Mouse (Mus musculus) heart, postnatal 0 days (tissue): ENCODE data around the gene Slc8a3. TPM values are rescaled to one million over a fixed set of nuclear protein-coding genes. Genes with fewer than 3 reads are reported as not detected.

Experiments used
- ATAC-seq: fragments of 200-750 bp; cut with Nextera tagmentation; 2 replicates; pipeline ENCODE4 v1.8.0; 2017; ENCODE audit warnings: low read depth, moderate number of reproducible peaks, moderate library complexity; ENCODE audit not compliant: insufficient read depth
- DNase-seq: peaks from one replicate; pipeline ENCODE4 v3.0.0-alpha.2; 2016; ENCODE audit warnings: low spot score
- H3K27ac ChIP-seq: fragments of 300-500 bp; sonication (generic); 2 replicates; pipeline ENCODE4 v1.5.1; 2014; ENCODE audit warnings: low read depth, mild to moderate bottlenecking
- H3K27me3 ChIP-seq: fragments of 300-500 bp; sonication (generic); 2 replicates; pipeline ENCODE4 v1.6.1; 2014; ENCODE audit warnings: low read length, mixed read lengths; ENCODE audit not compliant: control insufficient read depth, insufficient read depth
- H3K36me3 ChIP-seq: fragments of 300-500 bp; sonication (generic); replicated peaks from 2 replicates; pipeline ENCODE4 v1.6.1; 2014; ENCODE audit warnings: low read length, mixed read lengths; ENCODE audit not compliant: control insufficient read depth, insufficient read depth
- H3K4me1 ChIP-seq: fragments of 300-500 bp; sonication (generic); 2 replicates; pipeline ENCODE4 v1.6.1; 2014; ENCODE audit warnings: antibody characterized with exemption; ENCODE audit not compliant: control insufficient read depth, insufficient read depth
- H3K4me2 ChIP-seq: fragments of 300-500 bp; sonication (generic); 2 replicates; pipeline ENCODE4 v1.6.1; 2014; ENCODE audit warnings: low read depth, mild to moderate bottlenecking, low read length, moderate library complexity
- H3K4me3 ChIP-seq: fragments of 300-500 bp; sonication (generic); 2 replicates; pipeline ENCODE4 v1.5.1; 2014; ENCODE audit warnings: low read depth, low read length
- H3K9ac ChIP-seq: fragments of 300-500 bp; sonication (generic); replicated peaks from 2 replicates; pipeline ENCODE4 v1.6.1; 2014; ENCODE audit warnings: low read depth, low read length, mixed read lengths
- H3K9me3 ChIP-seq: fragments of 300-500 bp; sonication (generic); replicated peaks from 2 replicates; pipeline ENCODE4 v1.6.1; 2016; ENCODE audit warnings: low read length; ENCODE audit not compliant: control insufficient read depth
- CTCF ChIP-seq: IDR thresholded peaks from 2 replicates; pipeline ENCODE4 v1.5.1; 2016; ENCODE audit warnings: antibody characterized with exemption, control low read depth, low read depth
- EP300 ChIP-seq: IDR thresholded peaks from 2 replicates; pipeline ENCODE4 v1.6.1; 2016; ENCODE audit warnings: antibody characterized with exemption, low read depth
- WGBS: fragments of 180-500 bp; shearing (Covaris S2); extraction: QIAGEN DNeasy Blood & Tissue Kit; methylation state at CpG from one replicate; pipeline ENCODE4 v1.1.7; 2014; 5-methylcytosine and 5-hydroxymethylcytosine counted together
- polyA plus RNA-seq: library from polyadenylated mRNA; unstranded; fragments of >200 nt; fragmentation: Nextera tagmentation; extraction: Ambion mirVana; gene quantifications from 2 replicates; pipeline ENCODE4 v1.2.1, GENCODE M21; 2015
- total RNA-seq: library from RNA; depleted of rRNA; stranded (reverse); fragments of >200 nt; gene quantifications from 2 replicates; pipeline ENCODE4 v1.2.3, GENCODE M21; 2014; ENCODE audit warnings: low replicate concordance

Gene Slc8a3
- total and polyA plus RNA-seq, 2 experiments from 2014 or later = 0.15 TPM; not detected in 1

- 45% methylated on average over 3 of the region's 3 CpGs for WGBS
- Histone ChIP-seq H3K4me1 (0 out of 2 replicates have a peak, but pooled peaks cover 2% of the 10 kb centered on the region), H3K36me3 (no peaks in the 10 kb centered on the region), H3K9me3 (no peaks in the 10 kb centered on the region), H3K27ac (no peak overlapping the region), H3K9ac (no peak overlapping the region), H3K4me3 (no peak overlapping the region), H3K27me3 (no peaks in the 10 kb centered on the region), H3K4me2 (no peak overlapping the region)
- ATAC-seq (no peak), DNase-seq (no peak)
- no peak for TF ChIP-seq EP300
- TF ChIP-seq CTCF = no peak
These were observed 74.8 kb downstream of the Slc8a3 start for GRCm38 (mm10) chr12:81258215-81258614.

- no peaks in the 10 kb centered on the region for H3K9me3 ChIP-seq
- DNase-seq (no peak), ATAC-seq (no peak)
- TF ChIP-seq EP300 (no peak), CTCF (no peak)
- no peaks in the 10 kb centered on the region for H3K36me3 ChIP-seq
- H3K27ac ChIP-seq = no peak overlapping the region
- no peaks in the 10 kb centered on the region for H3K27me3 ChIP-seq
- H3K9ac ChIP-seq = no peak overlapping the region
- no peak overlapping the region for H3K4me3 ChIP-seq
- 64% methylated on average over 6 of the region's 6 CpGs for WGBS
- H3K4me1 ChIP-seq = no peaks in the 10 kb centered on the region
- no peak overlapping the region for H3K4me2 ChIP-seq
These were observed 87.6 kb downstream of the Slc8a3 start for GRCm38 (mm10) chr12:81245411-81245810.

GRCm38 (mm10) chr12:81244954-81245353, 88.0 kb downstream of the Slc8a3 start:
- DNase-seq = no peak
- Histone ChIP-seq H3K9ac (no peak overlapping the region), H3K4me1 (no peaks in the 10 kb centered on the region), H3K4me2 (no peak overlapping the region), H3K4me3 (no peak overlapping the region), H3K9me3 (no peaks in the 10 kb centered on the region), H3K27me3 (no peaks in the 10 kb centered on the region), H3K27ac (no peak overlapping the region), H3K36me3 (no peaks in the 10 kb centered on the region)
- TF ChIP-seq EP300 (no peak), CTCF (no peak)
- no peak for ATAC-seq
- WGBS = 31% methylated on average over 7 of the region's 7 CpGs

DNA sequence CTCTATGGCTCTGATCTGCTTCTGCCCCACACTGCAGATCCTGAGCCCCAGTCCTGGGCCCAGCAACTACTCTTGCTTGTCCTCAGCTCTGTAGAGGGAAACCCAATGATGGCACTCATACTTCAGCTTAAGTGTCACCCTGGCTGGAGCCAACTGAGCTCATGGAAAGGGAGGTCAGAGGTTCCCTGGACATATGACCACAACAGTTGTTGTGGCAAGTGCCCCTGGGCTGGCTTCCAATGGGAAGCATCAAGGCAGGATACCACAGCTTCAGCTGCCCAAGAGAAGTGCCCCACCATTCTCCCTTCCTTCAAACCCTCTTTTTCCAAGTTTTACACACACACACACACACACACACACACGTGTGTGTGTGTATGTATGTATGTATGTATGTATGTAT, 88.5 kb downstream of the Slc8a3 start:
- ATAC-seq = no peak
- H3K36me3 ChIP-seq = no peaks in the 10 kb centered on the region
- H3K27me3 ChIP-seq = no peaks in the 10 kb centered on the region
- no peak overlapping the region for H3K4me2 ChIP-seq
- no peak for TF ChIP-seq EP300
- TF ChIP-seq CTCF = no peak
- H3K4me1 ChIP-seq = no peaks in the 10 kb centered on the region
- DNase-seq = no peak
- WGBS = 44% methylated on average over 1 of the region's 1 CpGs
- H3K9ac ChIP-seq = no peak overlapping the region
- no peak overlapping the region for H3K27ac ChIP-seq
- no peak overlapping the region for H3K4me3 ChIP-seq
- no peaks in the 10 kb centered on the region for H3K9me3 ChIP-seq

DNA sequence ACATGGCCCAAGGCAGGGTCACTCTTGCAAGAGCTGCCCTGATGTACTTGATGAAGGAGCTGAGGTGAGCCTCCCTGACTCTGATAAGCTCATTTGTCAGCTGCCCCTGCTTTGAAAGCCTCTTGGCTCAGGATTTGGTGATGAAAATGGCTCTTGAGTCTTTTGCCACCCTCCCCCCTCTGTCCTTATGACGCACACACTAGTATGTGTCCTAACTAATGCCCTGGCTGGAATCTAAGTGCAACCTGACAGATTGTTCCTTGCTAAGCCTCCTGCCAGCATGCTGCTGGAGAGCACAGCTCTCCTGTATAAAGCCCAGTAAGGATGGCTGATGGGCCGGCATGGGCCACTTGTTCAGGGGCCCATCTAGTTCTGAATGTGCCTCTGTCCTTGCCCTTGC, 91.3 kb downstream of the Slc8a3 start:
- no peaks in the 10 kb centered on the region for H3K36me3 ChIP-seq
- H3K4me2 ChIP-seq = no peak overlapping the region
- no peaks in the 10 kb centered on the region for H3K9me3 ChIP-seq
- WGBS = 53% methylated on average over 2 of the region's 2 CpGs
- no peak for ATAC-seq
- DNase-seq = no peak
- no peak overlapping the region for H3K9ac ChIP-seq
- H3K27ac ChIP-seq = no peak overlapping the region
- no peak overlapping the region for H3K4me3 ChIP-seq
- H3K27me3 ChIP-seq = no peaks in the 10 kb centered on the region
- no peak for TF ChIP-seq EP300
- TF ChIP-seq CTCF = no peak
- H3K4me1 ChIP-seq = no peaks in the 10 kb centered on the region

DNA sequence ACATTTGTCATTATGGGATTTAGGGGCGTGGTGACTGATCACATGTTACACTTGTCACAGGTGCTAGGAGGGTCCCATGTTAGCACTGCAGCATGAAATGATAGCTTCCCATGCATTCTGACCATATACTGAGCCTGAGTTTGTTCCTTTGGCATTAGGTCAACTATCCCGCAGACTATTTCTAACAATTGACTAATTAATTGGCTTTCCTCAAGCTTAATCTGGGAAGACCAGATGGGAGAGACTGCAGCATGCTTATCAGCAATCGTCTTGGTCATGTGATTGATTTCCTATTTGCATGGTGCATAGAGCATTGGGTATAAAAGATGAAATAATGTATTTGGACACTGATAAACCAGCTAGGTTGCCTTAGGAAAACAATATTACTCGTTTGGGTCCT, 91.9 kb downstream of the Slc8a3 start:
- Histone ChIP-seq H3K4me3 (no peak overlapping the region), H3K9me3 (no peaks in the 10 kb centered on the region), H3K4me2 (no peak overlapping the region), H3K27ac (no peak overlapping the region), H3K9ac (no peak overlapping the region), H3K27me3 (no peaks in the 10 kb centered on the region), H3K36me3 (no peaks in the 10 kb centered on the region), H3K4me1 (no peaks in the 10 kb centered on the region)
- ATAC-seq (no peak), DNase-seq (no peak)
- TF ChIP-seq EP300 (no peak), CTCF (no peak)
- WGBS = 63% methylated on average over 4 of the region's 4 CpGs
